Mouse (Mus musculus): ENCODE data around the gene Ankrd13a.
"Not testable (repeated sequence)": the region's sequence is repeated elsewhere in the genome, so short reads cannot be mapped to it uniquely, and the experiment has no call there.

Gene Ankrd13a

GRCm38 (mm10) chr5:114829740-114830139 is 55.3 kb downstream of the Ankrd13a start:
- DNase-seq (ENCODE audit: low read depth, low spot score) = no peak

GRCm38 (mm10) chr5:114836886-114837285 is 62.4 kb downstream of the Ankrd13a start:
- DNase-seq (ENCODE audit: low read depth, low spot score) = no peak

GRCm38 (mm10) chr5:114840481-114840880 is 66.0 kb downstream of the Ankrd13a start:
- not testable (repeated sequence) for DNase-seq (ENCODE audit: low read depth, low spot score)

- DNase-seq (ENCODE audit: low read depth, low spot score) = not testable (repeated sequence)
Measured at GRCm38 (mm10) chr5:114842155-114842554, 67.7 kb downstream of the Ankrd13a start.

- no peak for DNase-seq (ENCODE audit: low read depth, low spot score)
Measured at GRCm38 (mm10) chr5:114842674-114843073, 68.2 kb downstream of the Ankrd13a start.

- not testable (repeated sequence) for DNase-seq (ENCODE audit: low read depth, low spot score)
Measured at GRCm38 (mm10) chr5:114844371-114844770, 69.9 kb downstream of the Ankrd13a start.

- DNase-seq (ENCODE audit: low read depth, low spot score) = no peak
Measured at GRCm38 (mm10) chr5:114851565-114852236, 77.2 kb downstream of the Ankrd13a start.

GRCm38 (mm10) chr5:114853364-114853763 is 78.9 kb downstream of the Ankrd13a start, which contains the start of gene 4930519G04Rik:
TSS of gene 4930519G04Rik (plus strand) at chr5:114853664.
- not testable (repeated sequence) for DNase-seq (ENCODE audit: low read depth, low spot score)

Measured in WW6 (cell line).